Mouse (Mus musculus) adrenal gland, postnatal 14 days (tissue): ENCODE data around the gene Tfam. TPM values are rescaled to one million over a fixed set of nuclear protein-coding genes. Genes with fewer than 3 reads are reported as not detected.

Source experiments
- total RNA-seq: library from RNA; stranded (reverse); gene quantifications from 2 replicates; pipeline ENCODE4 v1.2.3, GENCODE M21; 2021

The Tfam gene
- total RNA-seq, 1 experiment from 2014 or later: 66.3 TPM

Other genes starting within 250 kb of the Tfam start
- gene Bicc1, start 78.6 kb downstream of the Tfam start, total RNA-seq: 17.1 and 19.2 TPM in 2 replicates
- gene Ube2d1, start 47.0 kb upstream of the Tfam start, total RNA-seq: 19.2 and 20.5 TPM in 2 replicates
- 150 and 159 TPM in 2 replicates for gene Cisd1, start 106.7 kb upstream of the Tfam start, total RNA-seq
- gene Ipmk, start 109.5 kb upstream of the Tfam start, total RNA-seq: 15.3 and 15.7 TPM in 2 replicates